ENCODE assay signal across 8 mouse cellular contexts in genomic region chr2:48813371-48814222, GRCm38 (mm10). TPM values are rescaled to one million over a fixed set of nuclear protein-coding genes. Genes with fewer than 3 reads are reported as not detected.
DNase-seq lines count a peak whose midpoint lies in the region; ATAC-seq lines count a peak whose summit lies in the region.

Acvr2a (plus strand) TSS chr2:48814109.

- peak within 1 kb of the TSS; percentile 89 for H3K4me3 ChIP-seq in intestine, embryonic 14.5 days (ENCODE audit: low read depth, low read length)

- H3K27ac ChIP-seq in intestine, embryonic 14.5 days (ENCODE audit: low read depth), result peak within 1 kb of the TSS; percentile 97

- peak; percentile 92 for DNase-seq in adipocyte (ENCODE audit: low spot score)
- peak; percentile 90 for DNase-seq in embryo, embryonic 10 days (ENCODE audit: low spot score)
- peak; percentile 94 for DNase-seq in gastrocnemius, postnatal 14 days
- peak; percentile 95 for DNase-seq in intestine, embryonic 14.5 days (ENCODE audit: low spot score)
- peak; percentile 87 to 96 for DNase-seq in left cerebral cortex, postnatal 10 days (ENCODE audit: extremely low spot score in 1 of 2, low spot score in 2 of 2)
- DNase-seq in right cerebral cortex, postnatal 10 days (ENCODE audit: low spot score in 2 of 2), result peak; percentile 94
- peak; percentile 94 for DNase-seq in urinary bladder, postnatal 14 days (ENCODE audit: low spot score)

- peak within 1 kb of the TSS; percentile 91 for H3K9ac ChIP-seq in intestine, embryonic 14.5 days (ENCODE audit: low read length)

- H3K36me3 ChIP-seq in intestine, embryonic 14.5 days (ENCODE audit: control insufficient read depth, insufficient read depth, low read length), result no peaks in the 10 kb centered on the region

- no peaks in the 10 kb centered on the region for H3K9me3 ChIP-seq in intestine, embryonic 14.5 days (ENCODE audit: control insufficient read depth, low read length)

- peak within 1 kb of the TSS; percentile 81 for H3K4me2 ChIP-seq in intestine, embryonic 14.5 days (ENCODE audit: low read length)

- under 1% methylated on average over 60 of the region's 105 CpGs for WGBS in intestine, embryonic 14.5 days

- peaks cover 7% of the 10 kb centered on the region; the same call in 1 of the 2 replicates for H3K4me1 ChIP-seq in intestine, embryonic 14.5 days (replicated peaks; ENCODE audit: control insufficient read depth, insufficient read depth, low read length)

- intact Hi-C loops in gastrocnemius, postnatal 14 days (cut with DNase I; ENCODE audit: low total_unique reads), result no loop called here
- intact Hi-C loops in left cerebral cortex, postnatal 10 days (cut with DNase I), result no loop called here

- peak; percentile 90 for ATAC-seq in intestine, embryonic 14.5 days (replicated peaks; ENCODE audit: low FRiP score, low TSS enrichment, low read depth)
- peak; percentile 62 for ATAC-seq in megakaryocyte progenitor cell, adult 5-6 weeks (replicated peaks; ENCODE audit: poor library complexity)

- H3K27me3 ChIP-seq in intestine, embryonic 14.5 days (replicated peaks; ENCODE audit: control insufficient read depth, insufficient read depth, low read length), result no peaks in the 10 kb centered on the region

RNA-seq across cellular contexts. Expression of gene Acvr2a, which starts in this region (rescaled TPM):
- total RNA-seq in gastrocnemius, postnatal 14 days (2021), result 10 to 100 TPM; 13.5 to 19.1 TPM
- 19.1 and 22.6 TPM in 2 replicates for polyA plus RNA-seq in intestine, embryonic 14.5 days (2014; fragmentation: Nextera tagmentation; extraction: Ambion mirVana)
- 10 to 100 TPM; 69.5 to 71.4 TPM for total RNA-seq in left cerebral cortex, postnatal 10 days (2021)
- 1.4 and 2.2 TPM in 2 replicates for total RNA-seq in megakaryocyte progenitor cell, adult 5-6 weeks (2015)
- 1.7 and 2.0 TPM in 2 replicates for total RNA-seq in megakaryocyte progenitor cell, adult 5-6 weeks (2017)

Comparison
In these comparisons a context has a peak if more than half of its experiments do, and no peak if none do; other contexts are left out.
1. Peak in every context shown above with its lines: DNase-seq, ATAC-seq, H3K4me3 ChIP-seq and H3K27ac ChIP-seq.
2. RNA of gene Acvr2a (total RNA-seq): 69.5 to 71.4 TPM in left cerebral cortex, postnatal 10 days and 13.5 to 19.1 TPM in gastrocnemius, postnatal 14 days; 1.4 to 2.2 TPM in megakaryocyte progenitor cell, adult 5-6 weeks; every median in the first group is over 4 times any median in the second.